ENCODE assay signal across 7 mouse cellular contexts in the genomic region with DNA sequence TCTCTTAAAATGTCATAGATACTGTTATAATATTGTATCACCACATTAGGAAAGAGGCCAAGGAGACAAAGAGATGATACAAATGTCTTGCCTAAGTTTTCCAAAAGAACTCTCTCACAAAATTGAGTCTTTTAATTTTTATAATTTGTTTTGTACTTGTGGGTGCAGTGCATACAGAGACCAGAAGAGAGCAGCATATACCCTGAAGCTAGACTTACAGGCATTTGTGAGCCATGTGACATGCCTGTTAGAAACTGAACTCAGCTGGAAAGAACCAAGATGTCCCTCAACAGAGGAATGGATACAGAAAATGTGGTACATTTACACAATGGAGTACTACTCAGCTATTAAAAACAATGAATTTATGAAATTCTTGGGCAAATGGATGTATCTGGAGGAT. TPM values are rescaled to one million over a fixed set of nuclear protein-coding genes. Genes with fewer than 3 reads are reported as not detected.
DNase-seq lines count a peak whose midpoint lies in the region; ATAC-seq and TF ChIP-seq lines count a peak whose summit lies in the region.
"Not testable (repeated sequence)": the region's sequence is repeated elsewhere in the genome, so short reads cannot be mapped to it uniquely, and the experiment has no call there.

No protein-coding gene starts in this region.

- H3K79me2 ChIP-seq in myocyte (ENCODE audit: control insufficient read depth, insufficient read depth), result not testable (repeated sequence)

- not testable (repeated sequence) for TF ChIP-seq EP300 in liver, postnatal 0 days (IDR thresholded peaks at IDR 0.05; ENCODE audit: low read depth)

- not testable (repeated sequence) for H3K4me2 ChIP-seq in liver, postnatal 0 days (ENCODE audit: low read depth, low read length); myocyte (ENCODE audit: low read depth)

- not testable (repeated sequence) for H3K36me3 ChIP-seq in kidney, adult 2 months (ENCODE audit: control insufficient read depth, insufficient read depth, low read length)
- H3K36me3 ChIP-seq in liver, postnatal 0 days (replicated peaks; ENCODE audit: insufficient read depth, low read length), result peaks cover 21% of the 10 kb centered on the region
- H3K36me3 ChIP-seq in myocyte (ENCODE audit: control insufficient read depth, insufficient read depth), result peaks cover 23% of the 10 kb centered on the region

- H3K27ac ChIP-seq in gastrocnemius, adult 2 months; kidney, adult 2 months (ENCODE audit: insufficient read depth, low read depth, low read length); liver, postnatal 0 days (ENCODE audit: low read depth): not testable (repeated sequence)

- not testable (repeated sequence) for H3K27me3 ChIP-seq in kidney, adult 2 months (replicated peaks; ENCODE audit: control insufficient read depth, insufficient read depth, low read length); liver, postnatal 0 days (ENCODE audit: insufficient read depth, low read length); myocyte (ENCODE audit: control insufficient read depth, insufficient read depth, insufficient read length)

- TF ChIP-seq CTCF in gastrocnemius, adult 2 months (IDR thresholded peaks at IDR 0.05), result peak; percentile 58
- not testable (repeated sequence) for TF ChIP-seq CTCF in kidney, adult 2 months (conservative IDR thresholded peaks at IDR 0.05; ENCODE audit: insufficient read depth, insufficient read length, low read depth, low read length)
- TF ChIP-seq CTCF in liver, postnatal 0 days (IDR thresholded peaks at IDR 0.05; ENCODE audit: low read depth), result peak; percentile 55

- not testable (repeated sequence) for H3K9me3 ChIP-seq in liver, postnatal 0 days (ENCODE audit: low read length)

- peak; percentile 78 for ATAC-seq in common myeloid progenitor, adult 5-6 weeks (replicated peaks; ENCODE audit: low read depth, poor library complexity, severe bottlenecking)
- ATAC-seq in liver, postnatal 0 days, result not testable (repeated sequence)

- intact Hi-C loops in gastrocnemius, adult 2 months (cut with DNase I), result not testable (repeated sequence)

- not testable (repeated sequence) for H3ac ChIP-seq in myocyte (ENCODE audit: control insufficient read depth, insufficient read length)

- not testable (repeated sequence) for H3K4me3 ChIP-seq in gastrocnemius, adult 2 months; kidney, adult 2 months (ENCODE audit: insufficient read depth, low read depth, low read length); liver, postnatal 0 days (ENCODE audit: low read depth, low read length); myocyte

- not testable (repeated sequence) for H3K9ac ChIP-seq in liver, postnatal 0 days (replicated peaks)

- DNase-seq in CD4-positive helper T cell, adult 2 months (ENCODE audit: low read depth, low spot score), result peak; percentile 7
- DNase-seq in NIH3T3 (ENCODE audit: low read depth), result peak; percentile 26
- not testable (repeated sequence) for DNase-seq in gastrocnemius, adult 2 months; liver, postnatal 0 days
- DNase-seq in kidney, adult 2 months, result peak; percentile 19

- H3K4me1 ChIP-seq in kidney, adult 2 months (ENCODE audit: control insufficient read depth, insufficient read depth, low read length); liver, postnatal 0 days (ENCODE audit: insufficient read depth): not testable (repeated sequence)

- not testable (repeated sequence) for TF ChIP-seq POLR2A in kidney, adult 2 months (IDR thresholded peaks at IDR 0.05; ENCODE audit: low read depth, low read length); myocyte (IDR thresholded peaks at IDR 0.05; ENCODE audit: insufficient read length, low read depth)

TF ChIP-seq in myocyte, 11 proteins besides CTCF, POLR2A, EP300 and RAD21:
- TF ChIP-seq USF1 (IDR thresholded peaks at IDR 0.05; ENCODE audit: low read depth), result peak; percentile 27

RNA-seq across cellular contexts. Expression of a gene that starts 37.5 kb away (rescaled TPM):
- 19.1 and 20.0 TPM in 2 replicates for total RNA-seq in common myeloid progenitor, adult 5-6 weeks (2017)
- under 1 TPM; 0.48 to 0.61 TPM for total RNA-seq in gastrocnemius, adult 2 months (2021)
- polyA plus RNA-seq in kidney, adult 2 months (2012; rRNA removed), result 0.92 and 1.0 TPM in 2 replicates
- polyA plus RNA-seq in liver, postnatal 0 days (2015; fragmentation: Nextera tagmentation; extraction: Ambion mirVana), result 6.0 and 6.4 TPM in 2 replicates
- 5.0 TPM for polyA plus RNA-seq in myocyte (2012; fragmentation: generic; extraction: Trizol)

RNA-seq across cellular contexts. Expression of a gene that starts 52.3 kb away (rescaled TPM):
- 5.3 and 10.5 TPM in 2 replicates for total RNA-seq in common myeloid progenitor, adult 5-6 weeks (2017)
- 10 to 100 TPM; 14.8 to 15.1 TPM for total RNA-seq in gastrocnemius, adult 2 months (2021)
- 21.2 and 32.4 TPM in 2 replicates for polyA plus RNA-seq in kidney, adult 2 months (2012; rRNA removed)
- 1.5 and 1.8 TPM in 2 replicates for polyA plus RNA-seq in liver, postnatal 0 days (2015; fragmentation: Nextera tagmentation; extraction: Ambion mirVana)
- polyA plus RNA-seq in myocyte (2012; fragmentation: generic; extraction: Trizol), result 4.7 TPM
